Mouse (Mus musculus) adrenal gland, postnatal 14 days (tissue): ENCODE measurements around the gene 1700020D05Rik. TPM values are rescaled to one million over a fixed set of nuclear protein-coding genes. Genes with fewer than 3 reads are reported as not detected.
A peak's percentile ranks its signal among the peaks of the same experiment; 100 is the strongest.

ENCODE experiments used
- DNase-seq: peaks from one replicate; pipeline ENCODE4 v3.0.0; 2021; ENCODE audit warnings: mixed read lengths
- total RNA-seq: library from RNA; stranded (reverse); gene quantifications from 2 replicates; pipeline ENCODE4 v1.2.3, GENCODE M21; 2021

The 1700020D05Rik gene
- total RNA-seq, 1 experiment from 2014 or later: 1.0 TPM

- peak; percentile 3 for DNase-seq
Observed at GRCm38 (mm10) chr19:5495353-5496051, 8.1 kb downstream of the 1700020D05Rik start.

- DNase-seq: peak; percentile 2
Observed at GRCm38 (mm10) chr19:5494314-5494713, 9.3 kb downstream of the 1700020D05Rik start.

- peak; percentile 54 for DNase-seq
Observed at GRCm38 (mm10) chr19:5493301-5493721, 10.3 kb downstream of the 1700020D05Rik start.

GRCm38 (mm10) chr19:5492641-5493040, 10.9 kb downstream of the 1700020D05Rik start:
- DNase-seq: peak; percentile 2

- DNase-seq: peak; percentile 91
Observed at GRCm38 (mm10) chr19:5490898-5491708, 12.5 kb downstream of the 1700020D05Rik start.

- peak; percentile 97 for DNase-seq
Observed at GRCm38 (mm10) chr19:5490313-5490897, 13.2 kb downstream of the 1700020D05Rik start, which contains the start of gene Cfl1. TSS of gene Cfl1 (plus strand) at chr19:5490455.

- peak; percentile 2 for DNase-seq
Observed at GRCm38 (mm10) chr19:5489721-5490120, 13.9 kb downstream of the 1700020D05Rik start.

- peak; percentile 97 for DNase-seq
Observed at GRCm38 (mm10) chr19:5488878-5489571, 14.6 kb downstream of the 1700020D05Rik start.

- peak; percentile 98 for DNase-seq
Observed at GRCm38 (mm10) chr19:5487768-5488550, 15.6 kb downstream of the 1700020D05Rik start, which contains the start of gene Mus81. TSS of gene Mus81 (minus strand) at chr19:5488402.

- no peak for DNase-seq
Observed at GRCm38 (mm10) chr19:5486771-5487170, 16.8 kb downstream of the 1700020D05Rik start.

GRCm38 (mm10) chr19:5486286-5486685, 17.3 kb downstream of the 1700020D05Rik start:
- DNase-seq: no peak

- no peak for DNase-seq
Observed at GRCm38 (mm10) chr19:5485821-5486220, 17.8 kb downstream of the 1700020D05Rik start.

GRCm38 (mm10) chr19:5485371-5485770, 18.2 kb downstream of the 1700020D05Rik start:
- DNase-seq: no peak

- no peak for DNase-seq
Observed at GRCm38 (mm10) chr19:5484496-5484895, 19.1 kb downstream of the 1700020D05Rik start.

- peak; percentile 1 for DNase-seq
Observed at GRCm38 (mm10) chr19:5483386-5484359, 19.9 kb downstream of the 1700020D05Rik start.

- no peak for DNase-seq
Observed at GRCm38 (mm10) chr19:5481398-5481797, 22.2 kb downstream of the 1700020D05Rik start.

GRCm38 (mm10) chr19:5480016-5480415, 23.6 kb downstream of the 1700020D05Rik start:
- no peak for DNase-seq

GRCm38 (mm10) chr19:5477668-5478300, 25.8 kb downstream of the 1700020D05Rik start:
- peak; percentile 70 for DNase-seq

- peak; percentile 60 for DNase-seq
Observed at GRCm38 (mm10) chr19:5477004-5477667, 26.5 kb downstream of the 1700020D05Rik start.
